Mouse (Mus musculus) retina, embryonic 14.5 days (tissue): ENCODE data around the gene Nkpd1.
A peak's percentile ranks its signal among the peaks of the same experiment; 100 is the strongest.

ENCODE experiments used
- DNase-seq: peaks from one replicate; pipeline ENCODE4 v3.0.0-alpha.2; 2015; ENCODE audit warnings: low spot score

Nkpd1 gene

DNA sequence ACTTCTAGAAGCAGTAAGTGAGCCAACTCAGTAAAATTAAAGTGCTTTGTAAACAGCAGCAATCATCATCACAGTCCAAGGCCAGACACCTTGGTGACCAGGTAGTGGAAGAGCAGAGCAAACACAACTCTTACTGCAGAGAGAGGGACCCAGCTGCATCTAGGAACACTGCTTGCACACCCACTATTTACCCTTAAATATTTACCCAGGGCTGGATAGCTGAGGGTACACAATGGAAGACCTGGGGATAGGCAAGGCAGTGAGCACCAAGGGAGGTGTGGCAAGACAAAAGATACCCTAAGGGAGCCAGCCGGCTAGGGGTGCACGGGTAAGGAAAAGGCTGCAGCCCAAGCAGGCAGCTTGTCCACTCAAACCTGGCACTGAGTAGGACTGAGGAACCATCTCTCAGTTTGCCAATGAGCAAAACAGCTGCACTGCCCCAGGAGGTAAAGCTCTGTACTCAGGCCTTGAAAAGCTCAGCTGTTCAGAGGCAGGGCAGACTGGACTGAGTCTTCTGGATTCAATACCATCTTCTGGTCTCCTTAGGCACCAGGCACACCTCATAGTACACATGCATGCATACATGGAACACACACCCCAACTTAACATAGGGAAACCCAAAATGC lies 29.8 kb downstream of the Nkpd1 start:
- DNase-seq, result no peak

DNA sequence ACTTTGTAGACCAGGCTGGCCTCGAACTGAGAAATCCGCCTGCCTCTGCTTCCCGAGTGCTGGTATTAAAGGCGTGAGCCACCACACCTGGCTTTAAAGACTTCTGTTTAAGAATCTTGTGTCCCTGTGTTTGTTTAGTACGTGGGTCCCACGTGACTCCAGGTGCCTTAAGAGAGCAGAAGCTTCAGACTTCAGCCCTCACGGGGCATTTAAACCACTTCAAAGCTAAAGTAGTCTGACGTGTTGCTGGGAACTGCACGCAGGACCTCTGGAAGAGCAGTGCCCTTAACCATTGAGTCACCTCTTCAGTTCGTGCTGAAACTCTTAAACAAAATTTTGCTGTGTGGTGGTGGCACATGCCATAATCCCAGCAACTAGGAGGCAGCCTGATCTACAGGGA lies 31.8 kb downstream of the Nkpd1 start:
- no peak for DNase-seq

DNA sequence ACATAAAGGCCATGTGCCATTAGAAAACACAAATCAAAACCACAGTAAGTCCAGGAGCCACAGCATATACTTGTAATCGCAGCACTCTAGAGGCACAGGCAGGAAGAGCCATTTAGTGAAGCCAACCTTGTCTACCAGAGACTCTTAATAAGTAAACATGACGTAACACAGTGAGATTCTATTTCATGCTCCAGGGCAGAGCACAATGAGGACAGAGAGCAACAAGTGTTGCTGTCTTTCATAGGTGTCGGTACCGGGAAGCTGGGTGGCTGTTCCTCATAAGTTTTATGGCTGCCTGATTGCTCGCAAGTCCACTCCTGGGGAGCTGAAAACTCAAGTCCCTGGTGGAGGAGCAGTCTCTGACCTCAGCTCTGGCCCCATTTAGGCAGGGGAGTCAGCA lies 34.0 kb downstream of the Nkpd1 start:
- no peak for DNase-seq

DNA sequence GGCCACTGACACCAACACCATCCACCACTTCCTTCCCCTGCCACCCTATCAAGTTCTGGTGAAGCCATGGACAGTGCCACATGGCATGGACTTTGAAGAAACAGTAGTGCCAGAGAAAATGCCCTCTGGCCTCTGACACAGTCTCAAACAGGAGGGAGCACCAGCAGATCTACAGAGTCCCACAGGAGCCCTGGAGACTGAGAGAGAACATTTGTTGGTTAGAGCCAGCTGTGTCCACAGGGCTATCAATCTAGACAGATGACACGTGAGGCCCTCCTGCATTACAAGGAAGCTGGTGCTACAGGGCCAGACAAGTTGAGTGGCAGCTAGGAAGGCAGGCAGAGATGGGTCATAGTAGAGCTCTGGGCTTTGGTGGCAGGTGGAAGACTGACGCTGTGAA lies 34.8 kb downstream of the Nkpd1 start:
- no peak for DNase-seq

DNA sequence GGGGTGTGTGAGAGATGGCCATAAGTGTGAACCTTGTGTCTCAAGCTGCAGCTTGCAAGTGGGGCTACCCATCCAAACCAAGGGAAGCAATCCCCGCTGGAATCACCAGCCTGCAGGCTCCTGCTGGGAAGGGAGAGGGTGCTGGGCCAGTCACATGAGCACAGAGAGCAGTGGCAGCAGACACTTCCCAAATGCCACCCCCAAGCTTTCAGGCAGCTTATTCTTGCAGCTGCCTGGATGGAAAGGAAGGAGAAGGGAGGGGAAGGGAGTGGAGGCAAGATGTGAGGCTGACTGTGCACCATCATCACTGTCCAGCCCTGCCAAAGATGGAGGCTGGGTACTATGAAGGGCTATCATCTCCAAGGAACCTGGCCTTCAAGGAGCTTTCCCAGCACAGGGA lies 36.5 kb downstream of the Nkpd1 start:
- no peak for DNase-seq

DNA sequence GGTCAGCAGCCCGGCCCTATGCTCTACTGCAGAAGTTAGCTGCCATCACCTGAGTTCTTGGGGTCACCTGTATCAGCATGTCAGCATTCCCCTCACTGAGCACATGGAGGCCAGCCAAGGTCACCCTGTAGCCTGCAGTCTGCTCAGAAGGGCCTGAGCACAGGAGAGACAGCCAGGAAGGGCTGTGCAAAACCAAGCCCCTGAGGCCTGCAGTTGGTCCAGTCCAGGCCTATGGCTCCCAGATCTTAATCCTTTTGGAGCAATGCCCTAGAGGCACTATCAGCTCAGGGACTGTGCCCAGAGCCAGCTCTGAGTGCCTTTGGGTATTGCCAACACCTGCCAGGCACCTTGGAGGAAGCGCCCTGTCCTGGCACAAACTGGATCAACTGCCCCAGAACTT lies 39.4 kb downstream of the Nkpd1 start:
- DNase-seq, result no peak

DNA sequence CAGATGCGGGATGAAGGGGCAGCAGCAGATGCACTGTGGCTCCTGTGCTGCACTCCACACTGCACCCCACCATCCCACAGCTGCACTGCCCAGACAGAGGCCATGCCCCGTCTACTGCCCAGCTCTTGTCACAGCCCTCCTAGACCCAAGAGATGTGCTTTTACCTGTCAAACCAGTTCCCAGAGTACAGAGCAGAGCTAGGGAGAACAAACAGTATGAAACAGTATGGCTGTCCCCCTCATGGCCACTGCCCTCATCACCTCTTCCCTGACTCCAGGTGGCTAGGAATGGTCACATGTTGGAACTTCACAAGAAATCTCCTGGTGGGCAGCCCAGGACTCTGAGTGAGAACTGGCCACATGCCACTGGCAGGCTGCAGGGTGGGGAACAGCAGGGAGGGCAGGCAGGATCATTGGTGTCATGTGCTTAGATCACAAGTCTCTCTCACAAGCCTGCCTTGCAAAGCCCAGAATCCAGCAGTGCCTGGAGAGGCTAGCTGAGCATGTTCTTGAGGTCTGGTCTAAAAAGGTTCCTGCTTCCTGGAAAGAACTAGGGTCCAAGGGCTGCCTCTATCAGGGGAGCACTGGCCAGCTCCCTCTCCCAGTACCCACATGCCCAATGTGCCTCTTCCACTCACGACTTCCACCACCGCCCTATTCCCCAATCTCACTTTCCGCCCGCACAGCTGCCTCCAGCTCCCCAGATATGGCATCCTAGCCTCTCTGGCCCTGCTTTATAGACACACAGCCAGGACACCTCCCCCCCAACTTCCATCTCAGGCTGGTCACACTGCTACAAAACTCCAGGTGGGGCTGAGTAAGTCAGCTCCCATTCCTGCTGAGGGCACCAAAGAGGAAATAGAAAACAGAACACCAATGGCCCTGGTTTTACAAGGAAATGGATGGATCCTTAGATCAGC lies 40.6 kb downstream of the Nkpd1 start:
- DNase-seq, result no peak

DNA sequence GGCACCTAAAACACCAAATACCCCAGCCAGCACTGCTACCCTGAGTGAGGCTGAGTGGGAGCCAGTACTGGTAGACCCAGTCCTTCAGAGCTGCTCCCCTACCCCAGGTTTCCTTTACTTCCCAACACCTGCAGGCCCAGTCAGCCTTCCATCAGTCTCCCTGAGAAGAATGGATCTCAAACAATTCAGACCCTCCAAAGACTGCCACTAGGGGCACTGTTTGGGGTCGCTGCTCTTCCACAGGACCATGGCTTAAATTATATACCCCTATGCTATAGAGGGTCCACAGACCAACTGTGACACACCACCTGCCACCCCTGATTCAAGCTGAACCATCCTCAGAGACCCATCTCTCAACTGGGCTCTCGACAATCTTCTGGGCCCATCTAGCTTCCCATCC lies 41.3 kb downstream of the Nkpd1 start:
- peak; percentile 76 for DNase-seq

DNA sequence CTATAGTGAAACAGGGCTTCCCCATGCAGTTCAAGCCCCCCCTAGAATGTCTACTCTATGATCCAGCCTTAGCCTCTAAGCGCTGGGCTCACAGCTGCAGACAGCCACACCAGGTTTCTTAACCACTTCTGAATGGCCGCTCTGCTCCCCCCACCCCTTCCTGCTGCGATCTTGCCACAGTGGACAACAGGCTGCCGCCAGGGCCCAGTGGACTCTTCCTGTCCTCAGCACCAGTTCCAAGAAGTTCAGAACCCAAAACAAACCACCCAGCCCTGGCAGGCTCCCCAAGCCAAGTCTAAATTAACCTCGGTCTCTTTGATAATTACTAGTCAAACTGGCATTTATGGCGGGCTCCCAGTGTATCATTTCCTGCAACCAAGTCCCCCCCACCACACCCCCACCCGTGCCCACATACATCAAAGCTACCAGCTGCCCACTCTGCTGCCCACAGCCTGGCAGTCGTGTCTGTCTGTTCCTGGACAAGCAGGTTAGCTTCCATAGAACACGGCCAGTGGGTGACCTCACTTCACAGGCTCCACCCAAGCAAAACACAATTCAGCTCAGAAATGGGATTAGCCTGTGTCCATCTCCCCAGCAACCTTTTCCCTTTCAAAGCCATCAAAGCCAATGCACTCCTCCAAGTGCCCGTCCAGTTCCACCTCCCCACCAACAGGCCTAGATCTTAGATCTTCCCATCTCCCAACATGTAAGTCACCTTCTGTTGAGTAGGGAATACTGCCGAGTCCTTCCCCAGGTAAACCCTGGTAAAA lies 43.0 kb downstream of the Nkpd1 start:
- no peak for DNase-seq

DNA sequence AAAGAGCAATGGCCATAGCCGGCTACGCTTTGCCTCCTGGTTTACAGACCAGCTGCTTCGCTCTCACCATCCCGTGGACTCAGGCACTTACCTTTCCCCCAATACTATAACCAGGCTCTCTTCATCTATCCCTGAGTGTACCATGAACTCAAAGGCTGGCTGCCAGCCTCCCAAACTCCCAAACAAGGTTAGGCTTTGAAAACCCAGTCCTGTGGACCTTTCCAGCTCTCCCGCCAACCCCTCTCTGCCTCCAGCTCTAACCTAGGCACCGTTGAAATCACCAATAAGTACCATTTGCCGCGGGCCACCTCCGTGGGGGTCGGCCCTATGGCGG lies 43.8 kb downstream of the Nkpd1 start:
- DNase-seq, result peak; percentile 26

DNA sequence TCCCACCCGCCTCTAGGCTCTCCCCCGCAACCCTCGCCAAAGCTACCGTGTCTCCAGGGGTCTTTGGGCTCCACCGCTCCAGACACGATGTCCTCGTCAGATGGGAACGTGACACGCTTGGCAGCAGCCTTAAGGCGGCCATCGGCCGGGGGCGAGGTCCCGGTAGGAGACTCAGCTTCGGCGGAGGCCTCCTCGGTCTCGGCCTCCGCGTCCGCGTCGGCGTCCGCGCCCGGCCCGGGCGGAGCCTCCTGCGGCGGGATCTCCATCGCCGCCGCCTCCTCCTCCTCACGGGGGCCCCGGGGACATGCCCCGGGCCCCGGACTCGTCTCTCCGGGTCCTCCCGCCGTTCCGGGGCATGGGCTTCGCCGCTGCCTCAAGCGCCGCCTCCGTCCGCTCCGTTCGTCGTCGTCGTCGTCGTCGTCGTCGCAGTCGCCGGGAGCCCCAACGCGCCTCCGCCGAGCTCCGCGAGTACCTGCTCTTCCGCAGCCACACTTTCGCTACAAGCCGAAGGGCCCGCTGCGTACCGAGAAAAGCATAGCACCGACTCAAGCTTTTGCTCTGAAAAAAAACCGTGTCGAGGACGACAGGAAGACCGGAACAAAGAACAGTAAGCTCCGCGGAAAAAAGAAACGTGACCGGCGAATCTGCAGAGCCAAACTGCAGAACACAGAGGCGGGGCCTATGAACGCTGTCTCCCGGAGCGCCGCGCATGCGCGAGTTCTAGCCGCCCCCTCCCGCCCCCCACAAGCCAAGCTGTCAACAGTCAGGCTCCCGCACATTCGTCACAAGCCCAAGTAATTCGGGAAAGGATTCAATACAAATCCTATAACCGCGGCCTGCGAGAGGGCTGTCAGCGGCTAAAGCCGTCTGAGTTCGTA lies 44.4 kb downstream of the Nkpd1 start:
- DNase-seq, result peak; percentile 99

DNA sequence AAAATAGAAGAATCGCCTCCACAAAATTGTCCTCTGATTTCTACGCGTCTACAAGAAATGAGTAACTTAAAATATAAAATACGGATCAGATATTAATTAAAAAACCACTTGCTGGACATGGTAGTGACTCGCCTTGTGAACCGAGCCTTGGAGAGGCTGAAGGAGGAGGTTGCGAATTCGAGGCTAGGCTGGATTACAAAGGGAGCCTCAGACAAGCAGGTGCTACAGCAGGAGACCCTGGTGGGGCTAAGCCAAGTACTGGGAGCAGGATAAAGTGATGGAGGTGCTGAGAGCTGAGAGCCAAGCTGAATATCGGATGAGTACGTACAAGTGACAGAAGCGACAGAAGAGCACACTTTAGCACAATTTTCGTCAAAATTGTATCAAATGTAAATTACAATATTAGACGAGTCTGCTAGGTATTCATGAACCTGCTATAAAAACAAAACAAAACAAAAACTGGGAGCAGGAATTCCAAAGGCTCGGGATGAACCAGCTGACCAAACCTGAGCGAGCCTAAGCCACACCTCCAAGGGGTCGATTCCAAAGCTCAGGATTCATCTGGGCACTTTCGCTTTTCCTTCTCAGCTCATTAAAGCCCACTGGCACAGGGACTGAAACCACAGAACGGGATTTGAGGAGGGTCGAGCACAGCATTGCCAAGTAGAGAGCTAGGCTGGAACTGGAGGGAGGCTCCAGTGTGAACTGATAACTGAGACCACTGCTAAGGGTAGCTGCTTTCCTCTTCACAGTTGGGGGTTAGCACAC lies 45.2 kb downstream of the Nkpd1 start, which contains the start of gene Ppp1r37:
Ppp1r37 (minus strand) TSS at position 434 of the 768 bp plus-strand sequence.
- DNase-seq, result peak; percentile 67

DNA sequence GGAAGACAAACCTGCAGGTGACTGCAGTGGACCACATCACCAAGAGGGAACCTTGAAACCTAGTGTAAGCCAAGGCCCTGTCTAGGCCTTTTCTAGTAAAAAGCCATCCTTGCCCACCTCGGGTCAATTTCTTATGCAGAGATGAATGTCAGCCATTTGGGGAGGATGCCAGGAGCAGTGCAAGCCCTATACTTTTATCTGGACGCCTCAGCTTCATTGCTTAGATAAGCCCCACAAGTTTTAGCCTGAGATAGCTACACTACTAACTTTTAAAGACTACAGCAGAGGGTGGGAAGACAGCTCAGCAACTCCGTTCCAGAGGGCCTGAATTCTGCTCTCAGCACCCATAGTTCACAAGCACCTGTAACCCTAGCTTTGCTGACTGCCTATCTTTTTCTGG lies 46.2 kb downstream of the Nkpd1 start:
- no peak for DNase-seq

DNA sequence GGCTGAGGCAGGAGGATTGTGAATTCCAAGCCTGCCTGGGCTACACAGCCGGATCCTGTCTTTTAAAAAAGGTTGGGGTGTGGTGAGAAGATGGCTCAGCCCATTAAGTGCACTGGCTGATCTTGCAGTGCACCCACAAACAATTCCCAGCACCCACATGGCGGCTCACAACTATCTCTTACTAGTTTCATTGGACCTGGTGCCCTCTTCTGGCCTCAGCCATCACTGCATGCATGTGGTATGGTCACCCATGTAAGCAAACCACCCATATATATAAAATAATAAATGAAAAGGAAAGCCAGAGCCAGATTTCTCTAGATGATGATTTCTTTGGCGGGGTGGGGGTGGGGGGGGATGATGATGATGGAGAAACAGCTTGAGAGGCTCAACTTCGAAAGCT lies 46.8 kb downstream of the Nkpd1 start:
- no peak for DNase-seq

DNA sequence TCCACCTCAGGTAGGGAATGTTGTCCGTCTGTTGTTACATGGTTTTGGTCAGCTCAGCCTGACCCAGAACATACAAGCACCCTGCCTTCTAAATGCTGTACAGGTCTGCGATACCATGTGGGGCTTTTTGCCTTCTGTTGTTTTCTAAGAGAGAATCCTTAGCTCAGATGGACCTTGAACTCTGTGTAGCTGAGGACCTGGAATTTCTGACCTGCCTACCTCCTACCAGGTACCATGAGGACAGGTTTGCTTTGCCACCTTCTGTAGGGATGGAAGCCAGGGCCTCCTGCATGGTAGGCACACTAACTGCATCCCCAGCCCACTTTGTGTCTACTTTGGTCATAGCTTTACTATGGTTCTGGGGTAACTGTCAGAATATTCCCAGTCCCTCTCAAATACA lies 48.2 kb downstream of the Nkpd1 start:
- DNase-seq, result no peak

DNA sequence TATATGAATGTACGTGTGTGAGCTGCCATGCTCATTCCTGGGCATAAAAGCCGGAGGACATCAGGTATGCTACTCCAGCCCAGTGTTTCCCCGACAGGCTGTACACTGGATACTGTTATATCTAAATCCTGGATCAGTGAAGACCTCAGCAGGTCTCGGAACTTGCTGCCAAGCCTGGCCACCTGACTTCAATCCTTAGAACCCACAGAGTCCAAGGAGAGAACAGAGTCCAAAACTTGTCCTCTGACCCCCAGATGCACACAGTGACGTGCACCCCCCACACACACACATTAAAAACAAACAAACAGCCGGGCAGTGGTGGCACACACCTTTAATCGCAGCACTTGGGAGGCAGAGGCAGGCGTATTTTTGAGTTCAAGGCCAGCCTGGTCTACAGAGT lies 49.8 kb downstream of the Nkpd1 start:
- DNase-seq, result no peak

DNA sequence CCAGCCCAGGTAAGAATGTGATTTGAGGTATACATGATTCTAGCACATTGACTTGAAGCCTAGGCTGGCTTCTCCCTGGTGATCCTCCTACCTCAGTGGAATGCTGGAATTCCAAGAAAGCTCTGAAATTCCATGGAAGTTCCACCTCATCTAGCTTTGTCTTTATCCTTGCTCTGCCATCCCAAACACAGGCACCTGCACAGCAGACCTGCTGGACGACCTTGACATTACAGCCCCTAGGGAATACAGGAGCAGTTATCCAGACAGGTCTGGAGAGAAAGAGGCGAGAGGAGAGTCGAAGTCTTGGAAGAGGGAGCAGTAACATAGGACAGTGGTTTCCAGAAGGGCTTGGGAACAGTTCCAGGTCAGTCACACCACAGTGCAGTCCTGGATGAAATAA lies 52.0 kb downstream of the Nkpd1 start:
- DNase-seq, result no peak

DNA sequence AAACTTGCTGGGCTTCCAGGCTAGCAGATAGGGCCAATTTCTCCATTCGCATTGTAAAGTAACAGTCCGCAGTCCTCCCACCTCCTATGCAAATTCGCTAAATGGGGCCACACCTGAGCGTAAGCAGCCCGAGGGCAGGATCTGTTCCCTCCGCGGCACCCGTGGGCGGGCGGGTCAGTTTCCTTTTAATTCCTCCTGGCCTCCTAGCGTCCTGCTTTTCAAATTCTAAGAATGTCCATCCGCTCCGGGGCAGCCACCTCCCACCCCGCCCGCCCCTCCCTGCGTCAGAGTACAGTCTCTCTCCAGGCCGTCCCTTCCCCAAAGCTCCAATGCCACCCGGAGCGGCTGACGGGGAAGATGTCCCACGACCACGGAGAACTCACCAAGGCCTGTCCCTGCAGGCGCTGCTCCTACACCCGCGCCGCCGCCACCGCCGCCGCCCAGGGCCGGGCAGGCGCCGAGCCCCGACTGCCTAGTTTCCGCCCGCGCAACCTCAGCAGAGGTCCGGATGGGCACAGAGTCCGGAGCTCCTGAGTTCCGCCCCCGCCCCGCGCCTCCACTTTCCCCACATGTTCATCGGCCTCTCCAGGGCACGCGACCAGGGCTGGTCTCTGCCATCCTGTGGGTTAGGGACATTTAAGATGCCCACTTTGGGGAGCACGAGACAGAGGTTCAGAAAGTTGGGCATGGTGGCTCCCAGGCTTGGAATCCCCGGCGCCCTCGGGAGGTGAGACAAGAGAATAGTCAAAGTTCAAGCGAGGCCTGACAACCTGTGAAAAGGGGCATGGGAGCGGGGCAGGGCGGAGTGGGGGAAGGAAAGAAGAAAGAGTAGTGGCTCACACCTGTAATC lies 55.5 kb downstream of the Nkpd1 start:
- peak; percentile 87 for DNase-seq

DNA sequence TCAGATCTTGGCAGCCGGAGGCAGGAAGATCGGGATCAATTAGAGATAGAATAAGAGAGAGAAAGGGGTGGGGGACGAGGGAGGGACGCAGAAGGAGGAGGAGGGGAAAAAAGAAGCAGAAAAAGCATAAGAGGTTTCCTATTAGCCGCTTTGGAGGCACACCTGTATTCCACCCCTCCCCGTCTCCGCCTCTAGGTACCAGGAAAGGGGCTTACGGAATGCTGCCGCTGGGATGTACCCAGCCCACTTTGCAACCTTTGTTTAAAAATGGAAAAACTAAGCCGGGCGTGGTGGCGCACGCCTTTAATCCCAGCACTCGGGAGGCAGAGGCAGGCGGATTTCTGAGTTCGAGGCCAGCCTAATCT lies 56.1 kb downstream of the Nkpd1 start:
- DNase-seq, result no peak
